Mouse (Mus musculus): ENCODE measurements around the gene Triml1. TPM values are rescaled to one million over a fixed set of nuclear protein-coding genes. Genes with fewer than 3 reads are reported as not detected.

The Triml1 gene
- not detected in 2 replicates for polyA plus RNA-seq (2016; fragmentation: Nextera tagmentation; extraction: Ambion mirVana)

DNA sequence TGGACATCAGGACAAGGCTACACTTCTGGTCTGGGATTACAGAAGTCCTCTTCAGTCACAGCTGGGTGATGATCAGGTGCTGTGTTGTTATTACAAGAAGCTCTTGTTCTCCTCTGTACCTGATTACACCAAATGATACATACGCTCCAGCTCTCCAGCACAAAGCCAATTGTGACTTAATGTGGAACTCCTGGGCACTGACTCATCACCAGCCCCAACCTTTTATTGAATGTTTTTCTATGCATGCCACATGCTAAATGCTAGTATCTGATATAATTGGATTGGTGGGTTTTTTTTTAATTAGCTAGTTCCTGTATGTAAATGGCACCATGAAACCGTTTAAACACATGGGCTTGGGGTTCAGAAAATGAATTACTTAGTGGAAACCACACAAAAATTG is at the start of gene Triml1:
Gene Triml1, minus strand, starts transcription at position 101 of the 400 bp plus-strand sequence.
- H3K27ac ChIP-seq: no peak within 1 kb of the TSS
- H3K36me3 ChIP-seq: no peaks in the 10 kb centered on the region
- H3K9me3 ChIP-seq: no peaks in the 10 kb centered on the region
- no peak within 1 kb of the TSS for H3K9ac ChIP-seq
- 82% methylated on average over 2 of the region's 2 CpGs for WGBS
- no peak within 1 kb of the TSS for H3K4me2 ChIP-seq (replicated peaks)
- H3K4me1 ChIP-seq: no peaks in the 10 kb centered on the region
- H3K4me3 ChIP-seq: no peak within 1 kb of the TSS
- no peak for ATAC-seq (ENCODE audit: insufficient number of reproducible peaks, insufficient read depth, low FRiP score, low TSS enrichment)
- H3K27me3 ChIP-seq: no peaks in the 10 kb centered on the region

DNA sequence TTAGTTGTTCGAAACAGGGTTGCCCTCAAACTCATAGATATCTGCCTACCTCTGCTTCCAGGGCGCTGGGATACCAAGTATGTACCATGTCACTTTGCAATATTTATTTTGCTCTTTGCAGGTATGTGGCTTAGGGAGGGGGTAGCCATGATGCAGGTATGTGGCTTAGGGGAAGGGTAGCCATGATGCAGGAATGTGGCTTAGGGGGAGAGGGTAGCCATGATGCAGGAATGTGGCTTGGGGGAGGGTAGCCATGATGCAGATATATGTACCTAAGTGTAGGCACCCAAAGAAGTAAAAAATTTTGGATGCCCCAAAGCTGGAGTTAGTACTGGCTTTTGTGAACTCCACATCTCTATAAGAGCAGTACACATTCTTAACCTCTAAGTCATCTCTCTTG is 41.0 kb upstream of the Triml1 start:
- Histone ChIP-seq H3K9ac (no peak overlapping the region), H3K4me2 (replicated peaks) (no peak overlapping the region), H3K4me3 (no peak overlapping the region), H3K27me3 (no peaks in the 10 kb centered on the region), H3K36me3 (no peaks in the 10 kb centered on the region), H3K9me3 (no peaks in the 10 kb centered on the region), H3K4me1 (no peaks in the 10 kb centered on the region), H3K27ac (no peak overlapping the region)
- no peak for ATAC-seq (ENCODE audit: insufficient number of reproducible peaks, insufficient read depth, low FRiP score, low TSS enrichment)
- WGBS: 92% methylated on average over 2 of the region's 2 CpGs

DNA sequence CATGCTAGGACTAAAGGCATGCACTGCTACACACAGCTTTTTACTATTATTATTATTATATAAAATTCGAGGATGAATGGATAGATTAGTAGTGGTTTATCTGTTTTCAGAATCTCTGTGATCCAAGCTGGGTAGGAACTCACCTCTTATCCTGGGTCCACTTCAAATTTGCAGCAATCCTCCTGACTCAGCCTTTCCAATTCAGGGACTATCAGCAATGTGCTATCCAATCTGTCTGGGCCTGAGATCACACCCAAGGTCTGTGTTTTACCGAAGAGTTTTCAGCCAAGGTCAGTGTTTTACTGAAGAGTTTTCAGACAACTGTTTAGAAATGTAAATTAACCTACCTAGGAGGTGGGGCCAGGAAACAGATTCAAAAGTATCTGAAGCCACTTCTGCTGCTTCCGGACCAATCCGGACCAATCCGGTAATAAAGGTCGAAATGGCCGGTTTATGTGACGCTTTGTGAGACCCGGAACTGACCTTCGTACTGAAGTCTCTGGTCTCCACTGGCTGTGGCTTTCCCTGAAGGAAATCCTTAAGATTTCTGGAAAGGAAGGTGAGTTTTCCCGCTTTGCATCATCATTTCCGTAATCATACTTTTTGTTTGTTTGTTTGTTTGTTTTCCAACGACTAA is 38.9 kb upstream of the Triml1 start, which contains the start of gene Triml2:
Gene Triml2, plus strand, starts transcription at position 488 of the 637 bp plus-strand sequence.
- Histone ChIP-seq H3K9me3 (no peaks in the 10 kb centered on the region), H3K9ac (no peak within 1 kb of the TSS), H3K27me3 (no peaks in the 10 kb centered on the region), H3K4me3 (no peak within 1 kb of the TSS), H3K4me1 (no peaks in the 10 kb centered on the region), H3K4me2 (replicated peaks) (no peak within 1 kb of the TSS), H3K36me3 (no peaks in the 10 kb centered on the region), H3K27ac (no peak within 1 kb of the TSS)
- WGBS: 94% methylated on average over 13 of the region's 13 CpGs
- no peak for ATAC-seq (ENCODE audit: insufficient number of reproducible peaks, insufficient read depth, low FRiP score, low TSS enrichment)

DNA sequence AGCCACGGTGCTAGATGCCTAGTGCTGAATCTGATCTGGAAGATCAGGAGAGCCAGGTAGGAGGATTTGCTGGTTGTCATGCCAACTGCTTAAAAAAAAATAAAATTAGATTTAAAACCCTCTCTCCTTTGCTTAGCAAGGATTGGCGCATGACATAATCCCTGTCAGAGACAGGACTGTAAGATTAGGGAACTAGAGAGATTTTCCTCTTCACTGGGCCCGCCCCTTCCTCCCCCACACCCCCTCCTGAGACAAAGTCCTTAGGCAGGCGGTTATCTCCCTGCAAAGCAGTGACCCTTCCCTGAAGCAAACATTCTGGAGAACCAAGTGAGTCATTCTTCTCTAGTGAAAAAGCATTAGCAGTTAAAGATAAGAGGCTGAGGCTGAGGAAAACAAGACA is 37.9 kb upstream of the Triml1 start:
- Histone ChIP-seq H3K9me3 (no peaks in the 10 kb centered on the region), H3K27me3 (no peaks in the 10 kb centered on the region), H3K4me2 (replicated peaks) (no peak overlapping the region), H3K36me3 (no peaks in the 10 kb centered on the region), H3K9ac (no peak overlapping the region), H3K27ac (no peak overlapping the region), H3K4me1 (no peaks in the 10 kb centered on the region), H3K4me3 (no peak overlapping the region)
- ATAC-seq (ENCODE audit: insufficient number of reproducible peaks, insufficient read depth, low FRiP score, low TSS enrichment): no peak
- 49% methylated on average over 4 of the region's 4 CpGs for WGBS

DNA sequence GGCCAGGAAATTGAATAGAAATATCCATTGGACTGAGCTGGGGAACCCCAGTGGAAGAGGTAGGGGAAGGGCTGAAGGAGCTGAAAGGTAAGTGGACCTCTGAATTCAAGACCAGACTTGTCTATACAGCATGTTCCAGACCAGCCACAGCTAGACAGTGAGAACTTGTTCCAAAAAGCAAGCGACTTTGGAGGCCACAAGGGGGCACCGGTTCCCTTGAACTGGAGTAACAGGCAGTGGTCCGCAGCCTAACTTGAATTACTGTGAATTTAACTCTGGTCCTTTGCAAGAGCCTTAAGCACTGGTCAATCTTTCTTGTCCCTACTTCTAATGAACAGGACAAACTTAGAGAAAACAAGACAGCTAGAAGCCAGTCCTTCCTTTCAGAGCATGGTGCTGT is 37.0 kb upstream of the Triml1 start:
- 47% methylated on average over 3 of the region's 3 CpGs for WGBS
- H3K9me3 ChIP-seq: no peaks in the 10 kb centered on the region

DNA sequence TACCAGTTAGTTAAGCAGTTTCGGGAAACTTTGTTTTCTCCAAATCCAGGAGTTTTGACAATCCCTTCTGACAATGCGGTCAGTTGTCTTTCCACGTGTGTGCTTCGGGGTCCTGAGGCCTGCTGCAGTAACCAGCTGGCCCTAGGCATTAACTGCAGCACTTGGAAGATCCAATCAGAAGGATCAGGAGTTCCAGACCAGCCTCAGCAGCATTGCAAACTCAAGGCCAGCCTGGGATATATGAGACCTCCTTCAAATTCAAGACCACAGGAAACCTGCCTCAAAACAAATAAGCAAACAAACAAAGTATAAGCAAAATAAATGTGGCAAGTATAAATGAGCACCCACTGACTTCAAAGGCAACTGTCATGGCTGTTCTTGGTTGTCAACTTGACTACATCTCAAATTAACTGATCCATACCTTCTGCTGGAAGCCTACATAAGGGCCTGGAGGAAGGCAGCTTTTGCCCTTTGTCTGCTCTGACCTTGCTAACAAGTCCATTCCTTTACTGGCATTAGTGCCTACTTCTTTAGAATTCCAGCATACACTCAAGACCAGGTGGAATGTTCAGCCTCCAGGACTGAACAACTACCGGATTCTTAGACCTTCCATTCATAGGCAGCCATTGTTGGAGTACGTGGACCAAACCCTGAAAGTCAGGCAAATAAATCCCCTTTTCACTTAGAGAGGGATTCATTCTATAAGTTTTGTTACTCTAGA is 35.6 kb upstream of the Triml1 start:
- Histone ChIP-seq H3K4me2 (replicated peaks) (no peak overlapping the region), H3K36me3 (no peaks in the 10 kb centered on the region), H3K9me3 (no peaks in the 10 kb centered on the region), H3K27ac (no peak overlapping the region), H3K4me1 (no peaks in the 10 kb centered on the region), H3K9ac (no peak overlapping the region), H3K27me3 (no peaks in the 10 kb centered on the region), H3K4me3 (no peak overlapping the region)
- no peak for ATAC-seq (ENCODE audit: insufficient number of reproducible peaks, insufficient read depth, low FRiP score, low TSS enrichment)
- WGBS: 88% methylated on average over 6 of the region's 6 CpGs

More for the DNA sequence above, 37.0 kb upstream of the Triml1 start:
- Histone ChIP-seq H3K9ac (no peak overlapping the region), H3K4me2 (replicated peaks) (no peak overlapping the region), H3K36me3 (no peaks in the 10 kb centered on the region), H3K27me3 (no peaks in the 10 kb centered on the region), H3K4me1 (no peaks in the 10 kb centered on the region), H3K4me3 (no peak overlapping the region), H3K27ac (no peak overlapping the region)
- no peak for ATAC-seq (ENCODE audit: insufficient number of reproducible peaks, insufficient read depth, low FRiP score, low TSS enrichment)

DNA sequence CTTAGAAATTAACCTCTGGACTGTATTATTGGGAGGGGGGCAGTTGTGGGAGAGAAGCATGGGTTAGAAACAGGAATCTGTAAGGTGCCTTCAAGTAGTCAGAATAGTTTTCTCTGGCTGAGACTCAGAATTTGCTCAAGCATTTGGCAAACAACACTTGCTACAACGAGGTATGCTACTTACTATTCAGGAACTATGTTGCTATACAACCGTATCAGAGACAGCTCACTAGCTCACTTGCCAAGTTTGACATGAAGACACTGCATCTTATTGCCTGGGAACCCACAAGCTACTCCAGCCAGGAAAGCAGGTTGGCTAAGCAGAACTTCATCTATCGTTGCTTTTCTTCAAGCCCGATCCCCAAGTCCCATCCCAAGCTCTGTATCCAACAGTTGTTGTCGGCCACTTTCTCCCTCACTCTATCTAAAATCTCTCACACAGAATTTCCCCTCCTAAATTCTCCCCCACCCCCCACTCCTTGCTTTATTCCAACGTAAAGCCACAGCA is 28.0 kb upstream of the Triml1 start:
- Histone ChIP-seq H3K4me1 (no peaks in the 10 kb centered on the region), H3K9ac (no peak overlapping the region), H3K36me3 (no peaks in the 10 kb centered on the region), H3K27ac (no peak overlapping the region), H3K27me3 (no peaks in the 10 kb centered on the region), H3K4me2 (replicated peaks) (no peak overlapping the region), H3K9me3 (no peaks in the 10 kb centered on the region), H3K4me3 (no peak overlapping the region)
- WGBS: 89% methylated on average over 6 of the region's 6 CpGs
- ATAC-seq (ENCODE audit: insufficient number of reproducible peaks, insufficient read depth, low FRiP score, low TSS enrichment): no peak

DNA sequence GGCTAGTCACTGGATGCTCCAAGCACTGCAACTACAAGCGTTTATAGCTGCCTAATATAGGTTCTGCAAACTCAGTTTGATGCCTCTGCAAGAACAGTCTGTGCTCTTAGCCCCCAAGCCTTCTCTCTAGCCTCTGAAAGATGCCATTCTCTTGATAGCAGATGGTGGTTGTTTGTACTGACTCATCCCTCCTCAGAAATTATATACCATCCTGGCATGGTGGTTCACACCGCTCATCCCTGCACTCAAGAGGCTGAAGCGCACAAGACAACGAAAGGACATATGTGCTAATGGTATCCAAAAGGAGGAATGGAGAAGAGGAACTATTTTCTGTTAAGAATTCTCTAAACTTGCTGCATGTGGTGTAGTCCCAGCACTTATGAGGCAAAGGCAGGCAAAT is 26.8 kb upstream of the Triml1 start:
- 89% methylated on average over 4 of the region's 4 CpGs for WGBS
- Histone ChIP-seq H3K4me1 (no peaks in the 10 kb centered on the region), H3K27ac (no peak overlapping the region), H3K9me3 (no peaks in the 10 kb centered on the region), H3K36me3 (no peaks in the 10 kb centered on the region), H3K9ac (no peak overlapping the region), H3K27me3 (no peaks in the 10 kb centered on the region), H3K4me3 (no peak overlapping the region), H3K4me2 (replicated peaks) (no peak overlapping the region)
- ATAC-seq (ENCODE audit: insufficient number of reproducible peaks, insufficient read depth, low FRiP score, low TSS enrichment): no peak

DNA sequence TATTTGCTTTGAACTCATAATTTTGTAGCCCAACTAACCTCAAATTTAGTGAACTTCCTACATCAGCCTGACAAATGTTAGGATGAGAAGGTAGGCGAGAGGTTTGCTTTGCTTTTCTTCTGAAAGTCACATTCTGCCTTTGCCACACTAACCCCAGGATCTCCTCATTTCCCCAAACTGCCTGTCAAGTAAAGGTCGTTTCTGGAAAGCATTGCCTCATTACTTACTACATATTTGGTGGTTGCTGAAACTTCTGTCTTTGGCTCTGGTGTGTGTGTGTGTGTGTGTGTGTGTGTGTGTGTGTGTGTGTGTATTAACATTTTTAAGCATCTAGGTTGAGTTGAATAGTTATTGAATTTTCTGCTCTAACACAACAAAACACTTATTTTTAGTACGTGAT is 23.2 kb upstream of the Triml1 start:
- Histone ChIP-seq H3K27ac (no peak overlapping the region), H3K4me3 (no peak overlapping the region), H3K9me3 (no peaks in the 10 kb centered on the region), H3K27me3 (no peaks in the 10 kb centered on the region), H3K9ac (no peak overlapping the region), H3K36me3 (no peaks in the 10 kb centered on the region), H3K4me2 (replicated peaks) (no peak overlapping the region), H3K4me1 (no peaks in the 10 kb centered on the region)
- no peak for ATAC-seq (ENCODE audit: insufficient number of reproducible peaks, insufficient read depth, low FRiP score, low TSS enrichment)
- WGBS: 78% methylated on average over 3 of the region's 3 CpGs

DNA sequence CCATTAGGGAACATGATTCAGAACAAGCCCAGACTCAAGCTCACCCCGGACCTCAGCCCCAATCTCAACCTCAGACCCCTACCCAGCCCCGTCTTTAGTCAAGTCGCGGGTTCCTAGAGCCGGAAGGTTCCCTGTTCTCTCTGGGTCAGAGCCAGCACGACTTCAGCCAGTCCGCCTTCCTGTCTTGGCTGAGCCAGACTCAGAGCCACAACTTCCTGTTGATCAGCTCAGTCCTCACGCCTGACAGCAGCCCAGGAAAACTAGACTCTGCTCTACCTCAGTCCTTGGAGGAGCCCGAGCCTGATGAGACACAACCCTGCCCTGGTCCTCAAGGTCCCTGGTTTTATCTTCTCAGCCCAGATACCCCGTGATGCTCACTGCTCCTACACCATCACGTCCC is 22.0 kb upstream of the Triml1 start:
- Histone ChIP-seq H3K27me3 (no peaks in the 10 kb centered on the region), H3K9me3 (no peaks in the 10 kb centered on the region), H3K9ac (no peak overlapping the region), H3K4me2 (replicated peaks) (no peak overlapping the region), H3K4me1 (no peaks in the 10 kb centered on the region), H3K36me3 (no peaks in the 10 kb centered on the region), H3K27ac (no peak overlapping the region), H3K4me3 (no peak overlapping the region)
- WGBS: 82% methylated on average over 11 of the region's 11 CpGs
- ATAC-seq (ENCODE audit: insufficient number of reproducible peaks, insufficient read depth, low FRiP score, low TSS enrichment): no peak

DNA sequence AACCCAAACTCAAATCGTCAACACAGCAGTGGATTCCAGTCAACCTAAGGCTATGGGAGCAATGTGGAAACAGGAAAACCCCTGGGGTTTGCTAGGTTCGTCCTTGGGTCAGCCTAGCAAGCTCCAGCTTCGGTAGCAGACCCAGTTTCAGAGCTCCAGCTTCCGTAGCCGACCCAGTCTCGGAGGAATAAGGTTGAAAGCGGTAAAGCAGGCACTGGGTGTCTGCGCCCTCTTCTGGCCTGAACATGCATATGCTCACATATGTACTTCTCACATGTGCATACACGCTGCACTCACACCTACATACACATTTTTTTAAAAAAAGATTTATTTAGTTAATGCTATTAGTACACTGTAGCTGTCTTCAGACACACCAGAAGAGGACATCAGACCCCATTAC is 8.0 kb upstream of the Triml1 start:
- Histone ChIP-seq H3K4me2 (replicated peaks) (no peak overlapping the region), H3K9me3 (no peaks in the 10 kb centered on the region), H3K36me3 (no peaks in the 10 kb centered on the region), H3K4me1 (no peaks in the 10 kb centered on the region), H3K27ac (no peak overlapping the region), H3K4me3 (no peak overlapping the region), H3K9ac (no peak overlapping the region), H3K27me3 (no peaks in the 10 kb centered on the region)
- WGBS: 87% methylated on average over 9 of the region's 9 CpGs
- no peak for ATAC-seq (ENCODE audit: insufficient number of reproducible peaks, insufficient read depth, low FRiP score, low TSS enrichment)

DNA sequence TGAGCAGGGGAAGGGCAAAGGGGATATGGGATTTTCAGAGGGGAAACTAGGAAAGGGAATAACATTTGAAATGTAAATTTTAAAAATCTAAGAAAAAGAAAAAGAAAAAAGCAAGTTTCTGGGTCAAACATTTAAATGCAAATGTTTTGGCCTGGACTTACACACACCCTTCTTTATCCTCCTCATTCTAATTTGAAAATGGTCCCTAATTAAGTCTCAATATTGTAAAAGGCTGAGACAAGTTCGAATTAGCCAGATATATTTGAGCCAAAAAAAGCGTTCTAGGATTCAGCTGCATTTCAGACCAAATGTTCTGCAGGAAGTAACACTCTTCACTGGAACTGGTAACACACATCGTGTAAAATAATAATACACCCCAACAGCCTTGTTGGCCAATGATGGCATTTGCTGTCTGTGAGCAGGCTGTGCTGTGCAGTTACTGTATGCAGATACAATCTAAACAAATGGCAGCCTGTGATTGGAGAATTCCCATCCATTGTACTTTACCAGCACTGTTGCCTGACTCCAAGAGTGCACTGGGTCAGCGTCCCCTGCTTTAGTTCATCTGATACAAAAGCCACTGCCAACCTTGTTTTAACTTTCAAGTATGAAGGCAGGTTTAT is 30.0 kb downstream of the Triml1 start:
- no peak overlapping the region for H3K27ac ChIP-seq
- H3K9me3 ChIP-seq: no peaks in the 10 kb centered on the region
- no peak overlapping the region for H3K4me2 ChIP-seq (replicated peaks)
- no peak for ATAC-seq (ENCODE audit: insufficient number of reproducible peaks, insufficient read depth, low FRiP score, low TSS enrichment)
- no peak overlapping the region for H3K9ac ChIP-seq
- H3K4me1 ChIP-seq: no peaks in the 10 kb centered on the region
- H3K27me3 ChIP-seq: no peaks in the 10 kb centered on the region
- H3K4me3 ChIP-seq: no peak overlapping the region
- no peaks in the 10 kb centered on the region for H3K36me3 ChIP-seq
- 81% methylated on average over 4 of the region's 4 CpGs for WGBS
